Comparison of ENCODE assay signal across 18 mouse cellular contexts in the genomic region with DNA sequence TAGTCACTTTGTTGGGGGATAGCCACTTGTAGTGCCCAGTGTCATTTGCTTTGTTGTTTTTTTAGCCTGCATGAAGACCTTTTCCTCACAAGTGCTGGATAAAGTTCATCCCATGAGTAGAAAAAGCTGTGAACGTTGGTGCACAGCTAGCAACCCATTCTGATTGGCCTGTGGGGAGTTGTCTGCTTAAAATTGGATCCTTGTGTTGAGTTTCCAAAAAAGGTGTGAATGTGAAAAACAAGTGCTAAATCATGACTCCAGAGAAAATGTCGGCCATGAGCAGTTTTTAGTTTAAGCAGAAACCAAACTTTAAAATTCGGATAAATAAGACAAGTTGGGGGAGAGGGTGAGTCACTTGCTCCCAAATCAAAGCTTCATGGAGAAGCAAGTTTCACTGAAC.
"Had no signal": no experiment of that assay in that cellular context is flagged by ENCODE, and none has a peak within 500 bp of the region (broad histone marks: within the 10 kb centered on the region; RNA-seq: fewer than 3 reads in every experiment).

No protein-coding gene starts in this region.

- H3K4me3 ChIP-seq: kidney, embryonic 15.5 days; left cerebral cortex, adult 2 months; liver, embryonic 13.5 days; neural tube, embryonic 13.5 days had no signal

- H3K27me3 ChIP-seq: kidney, embryonic 15.5 days; liver, embryonic 13.5 days; neural tube, embryonic 13.5 days had no signal

- H3K9me3 ChIP-seq: kidney, embryonic 15.5 days; liver, embryonic 13.5 days; neural tube, embryonic 13.5 days had no signal

- H3K27ac ChIP-seq: kidney, embryonic 15.5 days; left cerebral cortex, adult 2 months; liver, embryonic 13.5 days; neural tube, embryonic 13.5 days; stomach, postnatal 0 days had no signal

- H3K9ac ChIP-seq: kidney, embryonic 15.5 days; liver, embryonic 13.5 days; neural tube, embryonic 13.5 days had no signal

- H3K4me1 ChIP-seq: kidney, embryonic 15.5 days; liver, embryonic 13.5 days had no signal

- DNase-seq: kidney, adult 11 months; kidney, adult 8-10 months; kidney, postnatal 10 days; kidney, postnatal 36 days; layer of hippocampus, postnatal 36 days; liver, embryonic 13.5 days; lung, adult 2 months; lung, postnatal 14 days; lung, postnatal 4 days; midbrain, embryonic 14.5 days; retina, postnatal 1 day; right cerebral cortex, postnatal 25 days; thymus, postnatal 25 days had no signal

- H3K36me3 ChIP-seq: kidney, embryonic 15.5 days; liver, embryonic 13.5 days; neural tube, embryonic 13.5 days had no signal

- H3K4me2 ChIP-seq: kidney, embryonic 15.5 days; liver, embryonic 13.5 days; midbrain, embryonic 11.5 days; neural tube, embryonic 13.5 days had no signal
